Mouse (Mus musculus): ENCODE measurements around the gene Zc3h7b.

The Zc3h7b gene

DNA sequence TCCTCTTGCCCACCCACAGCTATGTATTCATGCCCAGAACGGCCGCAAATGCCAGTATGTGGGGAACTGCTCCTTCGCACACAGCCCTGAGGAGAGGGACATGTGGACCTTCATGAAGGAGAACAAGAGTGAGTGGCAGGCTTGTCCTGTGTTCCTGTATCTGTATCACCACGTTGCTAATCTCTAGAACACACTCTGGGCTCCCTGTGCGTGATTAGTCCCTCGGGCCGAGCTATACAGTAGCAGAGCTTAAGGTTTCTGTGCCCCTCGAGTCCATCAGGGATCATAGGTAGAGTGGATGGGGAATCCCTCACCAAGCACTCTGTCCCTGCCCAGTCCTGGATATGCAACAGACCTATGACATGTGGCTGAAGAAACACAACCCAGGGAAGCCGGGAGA is 47.6 kb downstream of the Zc3h7b start:
- no peak for DNase-seq (ENCODE audit: inconsistent ontology term)

- no peak for DNase-seq (ENCODE audit: inconsistent ontology term)
Observed at GRCm38 (mm10) chr15:81796228-81796627, 51.4 kb downstream of the Zc3h7b start.

- DNase-seq (ENCODE audit: inconsistent ontology term): no peak
Observed at GRCm38 (mm10) chr15:81797861-81798260, 53.0 kb downstream of the Zc3h7b start.

GRCm38 (mm10) chr15:81798421-81798820 is 53.6 kb downstream of the Zc3h7b start:
- no peak for DNase-seq (ENCODE audit: inconsistent ontology term)

- DNase-seq (ENCODE audit: inconsistent ontology term): no peak
Observed at GRCm38 (mm10) chr15:81800391-81800790, 55.5 kb downstream of the Zc3h7b start.

DNA sequence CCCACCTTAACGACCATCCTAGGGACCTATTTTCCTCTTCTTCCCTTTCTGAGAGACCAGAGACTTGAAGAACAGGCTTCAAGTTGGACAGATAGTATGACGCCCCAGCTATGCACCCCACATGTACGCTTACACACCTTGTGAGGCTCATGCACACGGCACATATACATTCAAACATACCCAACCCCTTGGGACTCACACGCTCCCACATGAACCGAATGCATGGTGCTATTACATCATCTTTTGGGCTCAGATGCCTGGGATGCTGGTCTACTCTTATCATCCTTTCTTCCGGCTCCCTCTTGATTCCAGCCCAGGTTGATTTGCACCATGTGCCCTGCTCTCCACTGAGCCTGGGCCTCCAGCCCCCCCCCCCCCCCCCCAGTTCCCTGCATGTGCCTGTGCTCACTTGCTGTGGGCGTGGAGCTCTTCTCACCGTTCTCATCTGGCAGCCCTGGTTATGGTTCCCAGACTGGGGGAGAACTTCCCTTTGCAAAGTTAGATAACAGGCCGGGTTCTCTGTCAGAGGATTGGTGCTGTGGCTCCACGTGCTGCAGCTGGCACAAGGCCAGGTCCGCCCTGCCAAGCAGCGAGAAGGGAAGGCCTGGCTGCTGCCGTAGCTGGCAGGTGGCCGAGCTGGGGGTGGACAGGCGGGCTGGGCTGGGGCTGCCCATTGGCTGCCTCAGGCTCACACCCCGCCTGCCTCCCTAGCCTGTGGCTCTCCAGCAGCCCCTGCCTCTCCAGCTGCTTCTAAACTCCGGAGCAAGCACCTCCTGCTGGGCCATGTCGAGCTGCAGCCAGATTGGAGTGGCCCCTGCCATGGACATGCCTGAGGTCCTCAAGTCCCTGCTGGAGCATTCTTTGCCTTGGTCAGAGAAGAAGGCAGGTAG is 57.4 kb downstream of the Zc3h7b start, which contains the start of gene Tef:
TSS of gene Tef (plus strand) at position 421 of the 890 bp plus-strand sequence.
- peak; percentile 99 for DNase-seq (ENCODE audit: inconsistent ontology term)

- DNase-seq (ENCODE audit: inconsistent ontology term): peak; percentile 70
Observed at GRCm38 (mm10) chr15:81802941-81803351, 58.1 kb downstream of the Zc3h7b start.

DNA sequence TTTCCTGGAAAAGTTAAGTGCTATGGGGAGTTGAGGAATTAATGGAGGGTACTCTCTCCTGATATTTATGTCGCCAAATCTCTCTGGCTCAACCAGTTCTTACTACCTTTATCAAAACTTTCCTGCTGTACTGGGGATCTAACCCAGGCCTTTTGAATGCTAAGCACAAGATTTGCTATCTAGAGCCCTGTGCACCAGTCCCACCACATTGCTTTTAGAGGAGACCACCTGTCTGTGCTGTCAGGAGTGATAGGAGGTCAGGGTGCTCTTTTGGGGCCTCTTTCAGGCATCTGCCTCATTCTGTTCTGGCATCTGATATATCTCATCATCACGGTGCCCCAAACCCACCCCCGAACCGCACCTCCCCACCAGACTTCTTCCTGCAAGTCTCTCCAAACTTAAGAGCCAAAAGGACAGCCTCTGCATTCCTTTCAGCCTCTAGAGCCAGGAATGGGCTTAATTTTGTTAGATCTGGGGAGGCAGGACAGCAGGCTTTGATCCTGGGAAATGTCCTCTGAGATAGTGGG is 58.6 kb downstream of the Zc3h7b start:
- no peak for DNase-seq (ENCODE audit: inconsistent ontology term)

- DNase-seq (ENCODE audit: inconsistent ontology term): no peak
Observed at GRCm38 (mm10) chr15:81804172-81804571, 59.3 kb downstream of the Zc3h7b start.

- no peak for DNase-seq (ENCODE audit: inconsistent ontology term)
Observed at GRCm38 (mm10) chr15:81804883-81805282, 60.0 kb downstream of the Zc3h7b start.

- DNase-seq (ENCODE audit: inconsistent ontology term): peak; percentile 62
Observed at GRCm38 (mm10) chr15:81805624-81806023, 60.8 kb downstream of the Zc3h7b start.

DNA sequence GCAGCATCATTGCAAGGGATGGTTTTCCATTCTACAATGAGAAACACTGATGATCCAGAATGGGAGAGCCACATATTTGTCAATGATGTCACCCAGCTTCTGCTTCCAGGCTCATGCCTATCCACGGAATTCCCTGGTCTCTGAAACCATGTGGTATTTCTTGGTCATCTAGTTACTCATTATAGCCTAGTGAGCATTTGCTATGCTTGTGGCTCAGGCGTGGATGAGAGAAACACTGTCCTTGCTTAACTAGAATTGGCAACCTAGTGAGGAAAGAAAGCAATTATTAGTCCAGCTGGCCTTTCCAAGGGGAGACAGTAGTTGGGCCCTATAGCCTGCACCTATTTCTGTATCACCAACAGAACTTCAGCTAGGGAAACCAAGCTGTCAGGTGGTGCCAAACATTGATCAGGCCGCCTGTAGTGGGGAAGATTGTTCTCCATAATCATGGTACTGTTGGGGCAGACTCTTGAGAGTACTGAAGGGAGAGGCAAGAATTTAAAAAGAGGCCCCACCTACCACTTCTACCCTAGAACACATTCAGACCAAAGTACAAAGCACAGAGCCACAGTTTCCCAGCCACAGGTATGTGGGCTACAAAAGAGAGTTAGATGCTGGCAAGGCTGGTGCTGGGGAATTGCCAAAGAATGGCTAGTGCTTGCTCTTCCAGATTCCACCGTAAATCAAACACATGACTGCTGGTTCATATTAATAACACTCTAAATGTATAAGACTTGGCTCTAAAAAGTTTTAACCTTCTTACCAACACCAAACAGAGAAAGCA is 62.0 kb downstream of the Zc3h7b start:
- DNase-seq (ENCODE audit: inconsistent ontology term): peak; percentile 87

- no peak for DNase-seq (ENCODE audit: inconsistent ontology term)
Observed at GRCm38 (mm10) chr15:81808799-81809198, 63.9 kb downstream of the Zc3h7b start.

- no peak for DNase-seq (ENCODE audit: inconsistent ontology term)
Observed at GRCm38 (mm10) chr15:81809550-81809949, 64.7 kb downstream of the Zc3h7b start.

- DNase-seq (ENCODE audit: inconsistent ontology term): peak; percentile 97
Observed at GRCm38 (mm10) chr15:81810150-81810549, 65.3 kb downstream of the Zc3h7b start.

- DNase-seq (ENCODE audit: inconsistent ontology term): peak; percentile 99
Observed at GRCm38 (mm10) chr15:81810671-81811598, 66.1 kb downstream of the Zc3h7b start.

GRCm38 (mm10) chr15:81811599-81811996 is 66.7 kb downstream of the Zc3h7b start:
- no peak for DNase-seq (ENCODE audit: inconsistent ontology term)

DNA sequence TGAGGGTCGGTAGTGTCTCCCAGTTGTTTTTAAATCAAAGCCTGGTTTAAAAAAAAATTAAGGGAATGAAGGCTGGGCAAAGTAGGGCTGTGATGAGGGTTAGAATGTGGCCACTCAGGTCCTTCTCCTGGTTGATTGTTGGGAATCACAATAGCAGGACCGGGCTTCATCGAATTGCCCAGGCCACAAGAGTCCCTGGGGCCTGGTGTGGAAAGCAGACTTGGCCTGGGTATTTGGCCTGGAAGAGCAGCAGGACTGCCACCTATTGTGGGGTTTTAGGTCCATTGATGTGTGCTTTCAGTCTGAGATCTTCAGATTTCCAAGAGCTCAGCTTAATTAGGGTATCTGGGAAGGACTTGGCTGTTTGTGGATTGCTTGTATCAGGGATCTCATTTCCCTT is 67.4 kb downstream of the Zc3h7b start:
- DNase-seq (ENCODE audit: inconsistent ontology term): no peak

DNA sequence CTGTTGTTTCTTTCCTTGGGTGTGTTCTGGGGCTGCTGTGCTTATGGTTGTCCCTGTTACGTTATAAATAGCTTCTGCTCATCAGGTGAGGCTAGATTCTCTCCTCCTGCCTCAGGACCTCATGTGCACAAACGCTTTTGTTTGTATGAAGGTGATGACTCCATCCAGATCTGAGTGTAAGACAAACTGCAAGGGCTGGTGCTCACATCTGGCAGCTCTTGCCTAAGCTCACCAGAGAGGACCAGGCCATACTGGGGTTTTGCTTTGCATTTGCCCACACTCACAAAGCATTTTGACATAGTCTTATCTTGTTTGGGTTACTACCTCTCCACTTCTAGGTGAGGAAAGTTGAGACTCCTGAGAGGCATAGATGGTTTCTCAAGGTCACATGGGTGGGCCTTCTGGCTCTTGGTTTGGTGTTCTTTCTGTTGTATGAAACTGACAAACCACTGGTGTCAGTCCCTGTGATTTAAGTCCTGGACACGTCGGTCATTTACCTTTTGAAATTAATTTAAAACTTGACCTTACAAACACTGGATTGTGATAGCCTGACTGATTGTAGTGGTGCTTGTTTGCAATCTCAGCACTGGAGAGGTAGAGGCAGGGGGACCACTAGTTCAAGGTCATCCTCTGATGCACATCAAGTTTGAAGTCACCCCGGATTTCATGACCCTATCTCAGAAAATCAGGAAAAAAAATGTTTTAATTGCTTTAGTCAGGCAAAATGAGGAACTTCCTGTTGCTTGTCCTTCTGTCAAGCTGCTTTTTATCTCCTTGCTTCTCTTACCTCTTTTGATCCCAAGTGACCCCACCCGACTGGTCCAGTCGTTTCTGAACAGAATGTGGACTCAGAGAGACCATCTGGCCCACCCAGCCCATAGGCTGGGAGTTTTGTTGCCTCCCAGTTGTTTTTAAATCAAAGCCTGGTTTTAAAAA is 68.1 kb downstream of the Zc3h7b start:
- DNase-seq (ENCODE audit: inconsistent ontology term): no peak
